Mouse (Mus musculus): ENCODE results near the gene Bptf. TPM values are rescaled to one million over a fixed set of nuclear protein-coding genes. Genes with fewer than 3 reads are reported as not detected.
A peak's percentile ranks its signal among the peaks of the same experiment; 100 is the strongest.
"Not testable (repeated sequence)": the region's sequence is repeated elsewhere in the genome, so short reads cannot be mapped to it uniquely, and the experiment has no call there.

The Bptf gene
- polyA plus RNA-seq (2014; fragmentation: Nextera tagmentation; extraction: Ambion mirVana), result 32.9 and 35.4 TPM in 2 replicates

DNA sequence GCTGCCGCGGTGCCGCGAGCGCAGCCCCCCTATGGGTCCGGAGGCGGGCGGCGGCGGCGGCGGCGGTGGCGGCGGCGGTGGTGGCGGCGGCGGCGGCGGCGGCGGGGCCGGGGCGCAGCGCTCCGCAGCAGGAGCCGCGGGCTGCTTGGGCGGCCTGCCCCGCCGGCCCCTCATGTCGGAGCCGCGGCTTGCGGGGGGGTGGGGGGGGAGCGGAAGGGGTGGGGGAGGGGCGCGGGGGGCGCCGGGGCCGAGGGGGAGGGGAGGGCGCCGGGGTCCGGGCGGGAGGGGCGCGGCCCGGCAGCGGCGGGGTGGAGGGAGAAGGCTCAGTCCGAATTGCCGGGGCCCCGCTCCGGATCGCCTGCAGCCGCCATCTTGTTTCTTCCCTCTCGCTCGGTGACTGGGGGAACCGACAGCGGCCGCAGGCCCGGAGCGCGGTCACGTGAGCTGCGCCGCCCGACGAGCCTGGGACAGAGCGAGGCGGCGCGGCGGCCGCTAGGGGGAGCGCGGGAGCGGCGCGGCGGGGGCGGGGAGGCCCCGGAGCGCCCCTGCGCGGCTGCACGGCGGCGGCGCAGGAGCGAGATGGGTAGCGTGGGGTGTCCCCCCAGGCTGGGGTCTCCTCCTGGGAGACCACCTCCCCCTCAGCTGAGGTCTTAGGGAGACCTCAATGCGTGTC lies at the start of gene Bptf:
Gene Bptf, minus strand, starts transcription at position 379 of the 673 bp plus-strand sequence.
- WGBS, result under 1% methylated on average over 27 of the region's 94 CpGs
- Histone ChIP-seq H3K4me2 (ENCODE audit: low read length) (peak within 1 kb of the TSS; percentile 86), H3K36me3 (ENCODE audit: control insufficient read depth, insufficient read depth, low read length) (no peaks in the 10 kb centered on the region), H3K4me3 (ENCODE audit: low read depth, low read length) (peak within 1 kb of the TSS; percentile 86), H3K27ac (ENCODE audit: low read depth, low read length) (peak within 1 kb of the TSS; percentile 98), H3K4me1 (ENCODE audit: control insufficient read depth, insufficient read depth, low read length) (peaks cover 13% of the 10 kb centered on the region), H3K9me3 (replicated peaks; ENCODE audit: control insufficient read depth, low read length) (no peaks in the 10 kb centered on the region), H3K27me3 (replicated peaks; ENCODE audit: control insufficient read depth, insufficient read depth, low read length) (no peaks in the 10 kb centered on the region), H3K9ac (ENCODE audit: low read length) (peak within 1 kb of the TSS; percentile 95)
- peak; percentile 99 for ATAC-seq
- DNase-seq (ENCODE audit: low spot score), result peak; percentile 95

DNA sequence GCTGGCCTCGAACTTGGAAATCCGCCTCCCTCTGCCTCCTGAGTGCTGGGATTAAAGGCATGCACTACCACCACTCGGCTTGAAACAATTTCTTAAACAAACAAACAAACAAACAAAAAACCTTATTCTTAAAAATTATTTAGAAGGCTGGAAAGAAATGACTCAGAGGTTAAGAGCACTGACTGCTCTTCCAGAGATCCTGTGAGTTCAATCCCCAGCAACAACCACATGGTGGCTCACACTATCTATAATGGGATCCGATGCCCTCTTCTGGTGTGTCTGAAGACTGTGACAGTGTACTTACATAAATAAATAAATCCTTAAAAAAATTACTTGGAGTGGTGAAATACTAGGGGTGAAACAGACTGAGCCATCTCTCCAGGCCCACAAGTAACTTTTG lies 29.3 kb upstream of the Bptf start:
- DNase-seq (ENCODE audit: low spot score) (no peak), ATAC-seq (no peak)
- no peak overlapping the region for H3K27ac ChIP-seq (ENCODE audit: low read depth, low read length)
- no peaks in the 10 kb centered on the region for H3K4me1 ChIP-seq (ENCODE audit: control insufficient read depth, insufficient read depth, low read length)
- H3K9me3 ChIP-seq (replicated peaks; ENCODE audit: control insufficient read depth, low read length), result no peaks in the 10 kb centered on the region
- WGBS, result 89% methylated on average over 4 of the region's 4 CpGs
- H3K36me3 ChIP-seq (ENCODE audit: control insufficient read depth, insufficient read depth, low read length), result peaks cover 13% of the 10 kb centered on the region
- H3K9ac ChIP-seq (ENCODE audit: low read length), result no peak overlapping the region
- no peak overlapping the region for H3K4me2 ChIP-seq (ENCODE audit: low read length)
- H3K27me3 ChIP-seq (replicated peaks; ENCODE audit: control insufficient read depth, insufficient read depth, low read length), result no peaks in the 10 kb centered on the region
- no peak overlapping the region for H3K4me3 ChIP-seq (ENCODE audit: low read depth, low read length)

DNA sequence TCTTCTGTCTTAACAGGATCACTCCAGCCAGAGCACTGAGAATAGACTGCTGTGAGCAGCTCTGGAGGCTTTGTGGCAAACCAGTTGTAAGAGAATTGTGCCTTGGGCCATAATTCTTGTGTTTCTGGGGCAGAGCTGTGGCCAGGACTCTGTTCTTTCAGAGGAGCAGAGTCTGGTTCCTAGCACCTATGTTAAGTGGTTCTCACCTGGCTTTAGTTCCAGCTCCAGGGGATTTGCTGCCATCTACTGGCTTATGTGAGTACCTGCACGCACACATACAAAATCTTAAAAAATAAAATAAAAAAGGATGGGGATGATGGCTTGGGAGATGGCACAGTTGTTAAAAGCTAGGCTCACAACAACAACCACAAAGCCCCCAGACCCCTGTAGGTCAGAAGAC lies 27.1 kb upstream of the Bptf start:
- H3K27ac ChIP-seq (ENCODE audit: low read depth, low read length), result no peak overlapping the region
- H3K36me3 ChIP-seq (ENCODE audit: control insufficient read depth, insufficient read depth, low read length), result no peaks in the 10 kb centered on the region
- no peaks in the 10 kb centered on the region for H3K4me1 ChIP-seq (ENCODE audit: control insufficient read depth, insufficient read depth, low read length)
- WGBS, result 32% methylated on average over 1 of the region's 1 CpGs
- H3K9ac ChIP-seq (ENCODE audit: low read length), result no peak overlapping the region
- no peak overlapping the region for H3K4me3 ChIP-seq (ENCODE audit: low read depth, low read length)
- no peak overlapping the region for H3K4me2 ChIP-seq (ENCODE audit: low read length)
- no peak for ATAC-seq
- no peaks in the 10 kb centered on the region for H3K9me3 ChIP-seq (replicated peaks; ENCODE audit: control insufficient read depth, low read length)
- peak; percentile 22 for DNase-seq (ENCODE audit: low spot score)
- H3K27me3 ChIP-seq (replicated peaks; ENCODE audit: control insufficient read depth, insufficient read depth, low read length), result no peaks in the 10 kb centered on the region

DNA sequence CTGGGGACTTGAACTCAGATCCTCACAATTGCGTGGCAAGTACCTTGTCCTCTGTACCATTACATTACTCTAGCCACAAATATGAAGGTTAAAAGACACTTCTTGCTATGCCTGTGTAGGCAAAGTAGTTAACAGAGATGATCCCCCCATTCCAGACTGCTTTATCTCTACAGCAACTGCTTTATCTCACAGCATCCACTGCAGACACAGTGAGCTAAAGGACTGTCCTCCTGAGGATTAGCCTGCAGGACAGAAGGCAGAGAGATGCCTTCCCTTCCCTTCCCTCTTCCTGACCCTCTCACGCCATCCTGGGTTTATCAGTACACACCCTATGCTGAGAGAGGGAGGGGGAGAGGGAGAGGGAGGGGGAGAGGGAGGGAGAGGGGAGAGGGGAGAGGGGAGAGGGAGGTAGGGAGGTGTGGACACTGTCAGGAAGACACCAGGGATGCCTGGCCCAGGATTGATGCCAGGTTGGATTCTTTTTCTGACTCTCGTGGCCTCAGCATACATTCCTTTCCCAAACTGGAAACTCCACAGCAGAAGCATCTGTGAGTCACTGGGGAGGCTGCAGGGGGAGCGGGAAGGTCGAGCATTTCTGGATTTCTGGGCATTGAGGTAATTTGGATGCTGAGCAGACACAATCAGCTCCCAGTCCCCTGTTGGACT lies 25.2 kb upstream of the Bptf start:
- Histone ChIP-seq H3K4me1 (ENCODE audit: control insufficient read depth, insufficient read depth, low read length) (no peaks in the 10 kb centered on the region), H3K4me3 (ENCODE audit: low read depth, low read length) (no peak overlapping the region), H3K9ac (ENCODE audit: low read length) (no peak overlapping the region), H3K27me3 (replicated peaks; ENCODE audit: control insufficient read depth, insufficient read depth, low read length) (no peaks in the 10 kb centered on the region), H3K4me2 (ENCODE audit: low read length) (no peak overlapping the region), H3K9me3 (replicated peaks; ENCODE audit: control insufficient read depth, low read length) (no peaks in the 10 kb centered on the region), H3K36me3 (ENCODE audit: control insufficient read depth, insufficient read depth, low read length) (no peaks in the 10 kb centered on the region), H3K27ac (ENCODE audit: low read depth, low read length) (no peak overlapping the region)
- 65% methylated on average over 4 of the region's 5 CpGs for WGBS
- ATAC-seq (no peak), DNase-seq (ENCODE audit: low spot score) (no peak)

- no peak for DNase-seq (ENCODE audit: low spot score)
- Histone ChIP-seq H3K27me3 (replicated peaks; ENCODE audit: control insufficient read depth, insufficient read depth, low read length) (no peaks in the 10 kb centered on the region), H3K4me1 (ENCODE audit: control insufficient read depth, insufficient read depth, low read length) (no peaks in the 10 kb centered on the region), H3K9me3 (replicated peaks; ENCODE audit: control insufficient read depth, low read length) (no peaks in the 10 kb centered on the region), H3K4me2 (ENCODE audit: low read length) (no peak overlapping the region), H3K4me3 (ENCODE audit: low read depth, low read length) (no peak overlapping the region), H3K36me3 (ENCODE audit: control insufficient read depth, insufficient read depth, low read length) (no peaks in the 10 kb centered on the region), H3K27ac (ENCODE audit: low read depth, low read length) (no peak overlapping the region), H3K9ac (ENCODE audit: low read length) (no peak overlapping the region)
- no peak for ATAC-seq
- WGBS, result 79% methylated on average over 5 of the region's 5 CpGs
Observed at GRCm38 (mm10) chr11:107155292-107155691, 23.4 kb upstream of the Bptf start.

DNA sequence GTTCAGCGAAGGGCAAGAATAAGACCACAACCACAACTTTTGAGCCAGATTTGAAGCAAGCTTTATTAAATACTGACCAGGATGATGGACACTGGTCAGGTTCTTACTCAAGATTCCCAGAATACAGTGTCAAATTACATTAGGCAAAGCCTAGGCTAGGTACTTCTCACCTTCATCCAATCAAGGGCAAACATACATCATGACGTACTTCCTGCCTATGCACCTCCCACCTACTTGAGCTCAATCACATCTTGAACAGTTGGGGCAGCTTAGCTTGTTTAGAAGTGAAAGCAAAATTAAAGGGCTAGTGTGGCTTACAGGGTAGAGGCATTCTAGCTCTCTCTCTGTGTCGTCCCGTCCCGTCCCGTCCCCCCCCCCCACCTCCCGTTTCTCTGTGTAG lies 22.5 kb upstream of the Bptf start:
- DNase-seq (ENCODE audit: low spot score) (no peak), ATAC-seq (no peak)
- no peak overlapping the region for H3K4me2 ChIP-seq (ENCODE audit: low read length)

DNA sequence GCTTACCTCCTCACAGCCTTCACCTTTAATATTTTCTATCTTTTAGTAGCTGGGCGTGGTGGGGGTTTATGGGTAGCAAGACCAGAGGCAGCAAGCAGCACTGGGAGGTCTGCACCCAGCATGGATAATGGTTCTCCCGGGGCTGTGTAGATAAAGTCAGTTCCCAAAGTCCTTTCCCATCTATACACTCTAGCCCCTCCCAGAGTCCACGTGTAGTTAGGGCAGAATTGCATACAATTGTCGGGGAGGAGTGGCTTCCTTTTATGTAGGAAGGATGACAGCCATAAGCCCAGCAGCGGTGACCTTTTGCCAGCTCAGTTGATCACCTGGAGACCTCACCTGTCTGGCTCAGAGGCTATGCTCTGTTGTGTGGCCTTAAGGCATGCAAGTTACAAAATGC lies 21.7 kb upstream of the Bptf start:
- H3K9ac ChIP-seq (ENCODE audit: low read length), result no peak overlapping the region
- H3K4me3 ChIP-seq (ENCODE audit: low read depth, low read length), result no peak overlapping the region
- no peak overlapping the region for H3K27ac ChIP-seq (ENCODE audit: low read depth, low read length)
- ATAC-seq (no peak), DNase-seq (ENCODE audit: low spot score) (no peak)
- H3K36me3 ChIP-seq (ENCODE audit: control insufficient read depth, insufficient read depth, low read length), result no peaks in the 10 kb centered on the region
- WGBS, result 81% methylated on average over 5 of the region's 5 CpGs
- H3K4me2 ChIP-seq (ENCODE audit: low read length), result no peak overlapping the region
- H3K4me1 ChIP-seq (ENCODE audit: control insufficient read depth, insufficient read depth, low read length), result no peaks in the 10 kb centered on the region
- no peaks in the 10 kb centered on the region for H3K9me3 ChIP-seq (replicated peaks; ENCODE audit: control insufficient read depth, low read length)
- no peaks in the 10 kb centered on the region for H3K27me3 ChIP-seq (replicated peaks; ENCODE audit: control insufficient read depth, insufficient read depth, low read length)

More for the DNA sequence above, 22.5 kb upstream of the Bptf start:
- Histone ChIP-seq H3K4me3 (ENCODE audit: low read depth, low read length) (no peak overlapping the region), H3K9ac (ENCODE audit: low read length) (no peak overlapping the region), H3K36me3 (ENCODE audit: control insufficient read depth, insufficient read depth, low read length) (no peaks in the 10 kb centered on the region), H3K9me3 (replicated peaks; ENCODE audit: control insufficient read depth, low read length) (no peaks in the 10 kb centered on the region), H3K27me3 (replicated peaks; ENCODE audit: control insufficient read depth, insufficient read depth, low read length) (no peaks in the 10 kb centered on the region), H3K4me1 (ENCODE audit: control insufficient read depth, insufficient read depth, low read length) (no peaks in the 10 kb centered on the region), H3K27ac (ENCODE audit: low read depth, low read length) (no peak overlapping the region)
- 80% methylated on average over 7 of the region's 7 CpGs for WGBS

- no peak for ATAC-seq
- H3K27ac ChIP-seq (ENCODE audit: low read depth, low read length), result no peak overlapping the region
- H3K4me1 ChIP-seq (ENCODE audit: control insufficient read depth, insufficient read depth, low read length), result no peaks in the 10 kb centered on the region
- no peak overlapping the region for H3K4me2 ChIP-seq (ENCODE audit: low read length)
- no peak overlapping the region for H3K4me3 ChIP-seq (ENCODE audit: low read depth, low read length)
- no peak overlapping the region for H3K9ac ChIP-seq (ENCODE audit: low read length)
- no peaks in the 10 kb centered on the region for H3K36me3 ChIP-seq (ENCODE audit: control insufficient read depth, insufficient read depth, low read length)
- H3K27me3 ChIP-seq (replicated peaks; ENCODE audit: control insufficient read depth, insufficient read depth, low read length), result no peaks in the 10 kb centered on the region
- DNase-seq (ENCODE audit: low spot score), result no peak
- WGBS, result 80% methylated on average over 7 of the region's 7 CpGs
- no peaks in the 10 kb centered on the region for H3K9me3 ChIP-seq (replicated peaks; ENCODE audit: control insufficient read depth, low read length)
Observed at GRCm38 (mm10) chr11:107151809-107152208, 19.9 kb upstream of the Bptf start.

DNA sequence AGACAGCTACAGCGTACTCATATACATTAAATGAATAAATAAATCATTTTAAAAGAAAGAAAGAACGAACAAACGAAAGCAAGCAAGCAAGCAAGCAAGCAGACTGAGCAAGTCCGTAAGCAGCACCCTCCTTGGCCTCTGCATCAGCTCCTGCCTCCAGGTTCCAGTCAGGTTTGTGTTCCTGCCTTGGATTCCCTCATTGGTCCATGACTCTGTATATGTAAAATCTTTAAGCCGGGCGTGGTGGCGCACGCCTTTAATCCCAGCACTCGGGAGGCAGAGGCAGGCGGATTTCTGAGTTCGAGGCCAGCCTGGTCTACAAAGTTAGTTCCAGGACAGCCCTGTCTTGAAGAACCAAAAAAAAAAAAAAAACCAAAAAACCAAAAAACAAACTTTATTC lies 12.0 kb upstream of the Bptf start:
- 93% methylated on average over 11 of the region's 11 CpGs for WGBS
- not testable (repeated sequence) for H3K27me3 ChIP-seq (replicated peaks; ENCODE audit: control insufficient read depth, insufficient read depth, low read length); ATAC-seq

More for the DNA sequence above, 12.0 kb upstream of the Bptf start:
- not testable (repeated sequence) for H3K4me3 ChIP-seq (ENCODE audit: low read depth, low read length); H3K9me3 ChIP-seq (replicated peaks; ENCODE audit: control insufficient read depth, low read length); H3K4me2 ChIP-seq (ENCODE audit: low read length); H3K27ac ChIP-seq (ENCODE audit: low read depth, low read length); H3K9ac ChIP-seq (ENCODE audit: low read length); H3K36me3 ChIP-seq (ENCODE audit: control insufficient read depth, insufficient read depth, low read length); DNase-seq (ENCODE audit: low spot score); H3K4me1 ChIP-seq (ENCODE audit: control insufficient read depth, insufficient read depth, low read length)
